Mouse (Mus musculus): ENCODE results near the gene Emp3. TPM values are rescaled to one million over a fixed set of nuclear protein-coding genes. Genes with fewer than 3 reads are reported as not detected.

Emp3 gene
- polyA plus RNA-seq, 1 experiment from 2014 or later, result 32.1 TPM

DNA sequence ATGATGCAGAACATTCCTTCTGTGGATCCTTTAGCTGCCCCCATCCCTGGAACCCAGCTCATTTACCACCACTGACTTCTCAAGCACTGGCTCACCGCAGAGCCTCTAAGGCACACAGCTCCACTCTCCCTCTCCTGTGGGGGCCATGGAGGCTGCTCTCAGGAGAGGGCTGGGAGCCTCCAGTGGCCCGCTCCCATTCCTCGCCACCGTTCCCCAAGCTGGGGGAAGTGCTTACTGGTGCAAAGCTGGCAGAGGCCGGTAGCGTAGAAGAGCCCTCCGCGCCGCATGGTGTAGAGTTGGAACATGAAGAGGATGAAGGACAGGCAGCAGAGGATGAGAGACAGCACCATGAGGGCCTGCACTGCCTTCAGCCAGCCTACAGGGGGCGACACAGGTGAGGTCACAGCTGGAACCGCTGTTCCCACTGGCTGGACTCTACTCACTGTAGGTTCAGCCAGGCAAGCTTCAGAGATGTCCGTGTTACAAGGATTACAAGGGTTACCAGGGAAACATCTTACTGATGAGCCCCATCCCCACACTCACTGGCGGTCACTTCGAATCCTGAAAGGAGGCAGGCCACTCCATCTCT, 2.0 kb downstream of the Emp3 start:
- ATAC-seq (ENCODE audit: low FRiP score, low TSS enrichment) (no peak), DNase-seq (no peak)
- Histone ChIP-seq H3K27ac (replicated peaks; ENCODE audit: low read depth, low read length) (no peak overlapping the region), H3K4me2 (ENCODE audit: low read length) (no peak overlapping the region), H3K27me3 (ENCODE audit: control insufficient read depth, insufficient read depth, low read length) (no peaks in the 10 kb centered on the region), H3K4me1 (ENCODE audit: control insufficient read depth, insufficient read depth, low read length) (peaks cover 23% of the 10 kb centered on the region), H3K36me3 (ENCODE audit: control insufficient read depth, insufficient read depth, low read length) (no peaks in the 10 kb centered on the region), H3K9me3 (ENCODE audit: control insufficient read depth, low read length) (no peaks in the 10 kb centered on the region), H3K4me3 (replicated peaks; ENCODE audit: low read depth, low read length) (no peak overlapping the region), H3K9ac (replicated peaks; ENCODE audit: low read length) (no peak overlapping the region)
- WGBS, result 51% methylated on average over 14 of the region's 14 CpGs

DNA sequence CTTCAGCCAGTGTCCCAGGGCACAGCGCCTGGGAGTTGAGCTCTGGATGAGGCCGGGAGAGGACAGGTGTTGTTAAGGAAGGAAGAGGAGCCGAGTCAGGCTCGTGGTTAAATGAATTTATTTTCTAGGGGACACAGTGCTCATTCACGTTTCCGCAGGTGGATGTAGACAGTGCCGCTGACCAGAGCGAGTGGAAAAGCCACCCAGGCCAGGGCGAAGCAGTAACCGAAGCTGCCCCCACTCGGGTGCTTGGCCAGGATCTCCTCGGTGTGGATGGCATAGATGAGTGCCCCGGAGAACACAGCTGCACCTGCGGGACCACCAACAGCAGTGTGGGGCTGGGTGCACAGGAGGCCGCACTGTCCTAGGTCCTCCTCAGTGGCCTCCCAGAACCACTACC, 3.3 kb downstream of the Emp3 start:
- peaks cover 23% of the 10 kb centered on the region for H3K4me1 ChIP-seq (ENCODE audit: control insufficient read depth, insufficient read depth, low read length)
- no peak overlapping the region for H3K9ac ChIP-seq (replicated peaks; ENCODE audit: low read length)
- no peaks in the 10 kb centered on the region for H3K27me3 ChIP-seq (ENCODE audit: control insufficient read depth, insufficient read depth, low read length)
- no peak overlapping the region for H3K27ac ChIP-seq (replicated peaks; ENCODE audit: low read depth, low read length)
- no peak for DNase-seq
- WGBS, result 91% methylated on average over 15 of the region's 15 CpGs
- no peak overlapping the region for H3K4me2 ChIP-seq (ENCODE audit: low read length)
- no peak for ATAC-seq (ENCODE audit: low FRiP score, low TSS enrichment)
- no peaks in the 10 kb centered on the region for H3K36me3 ChIP-seq (ENCODE audit: control insufficient read depth, insufficient read depth, low read length)
- H3K4me3 ChIP-seq (replicated peaks; ENCODE audit: low read depth, low read length), result no peak overlapping the region
- no peaks in the 10 kb centered on the region for H3K9me3 ChIP-seq (ENCODE audit: control insufficient read depth, low read length)

DNA sequence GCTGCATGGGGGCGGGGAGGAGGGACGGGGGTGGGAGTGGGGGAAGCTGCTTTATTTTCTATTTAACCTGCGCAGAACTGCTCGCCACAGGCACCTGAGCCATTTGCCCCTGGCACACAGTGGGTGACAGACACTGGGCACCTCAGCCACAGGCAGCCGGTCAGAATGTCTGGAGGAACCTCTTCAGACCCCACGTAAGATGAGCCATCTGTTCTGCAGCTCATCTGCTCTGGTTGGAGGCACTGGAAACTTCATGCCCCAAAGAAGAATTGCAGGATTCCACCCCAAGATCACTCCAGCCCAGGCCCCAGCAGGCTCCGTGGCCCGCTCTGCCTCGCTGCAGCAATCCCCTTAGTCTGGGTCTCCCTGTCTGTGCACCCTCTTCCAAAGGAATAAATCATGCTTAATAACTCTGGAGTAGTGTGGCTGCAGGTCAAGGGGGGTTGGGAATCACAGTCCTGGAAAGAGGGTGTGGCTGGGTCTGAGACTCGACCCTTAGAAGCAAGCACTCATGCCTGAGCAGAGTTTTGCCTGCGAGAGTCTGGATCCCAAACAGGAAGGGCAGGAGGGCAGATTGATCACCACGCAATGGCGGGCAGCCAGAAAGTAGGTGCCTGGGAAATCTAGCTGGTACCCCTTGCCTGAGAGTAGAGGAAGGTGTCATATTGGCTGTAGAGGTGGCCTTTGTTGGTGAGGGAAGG, 4.0 kb downstream of the Emp3 start:
- ATAC-seq (ENCODE audit: low FRiP score, low TSS enrichment) (no peak), DNase-seq (no peak)
- peak overlapping the region; percentile 53 for H3K4me2 ChIP-seq (ENCODE audit: low read length)
- H3K4me1 ChIP-seq (ENCODE audit: control insufficient read depth, insufficient read depth, low read length), result peaks cover 18% of the 10 kb centered on the region
- no peaks in the 10 kb centered on the region for H3K36me3 ChIP-seq (ENCODE audit: control insufficient read depth, insufficient read depth, low read length)
- WGBS, result 39% methylated on average over 13 of the region's 13 CpGs
- no peaks in the 10 kb centered on the region for H3K27me3 ChIP-seq (ENCODE audit: control insufficient read depth, insufficient read depth, low read length)
- H3K9ac ChIP-seq (replicated peaks; ENCODE audit: low read length), result peak overlapping the region; percentile 40
- H3K9me3 ChIP-seq (ENCODE audit: control insufficient read depth, low read length), result no peaks in the 10 kb centered on the region
- peak overlapping the region; percentile 26 for H3K4me3 ChIP-seq (replicated peaks; ENCODE audit: low read depth, low read length)
- H3K27ac ChIP-seq (replicated peaks; ENCODE audit: low read depth, low read length), result peak overlapping the region; percentile 81

DNA sequence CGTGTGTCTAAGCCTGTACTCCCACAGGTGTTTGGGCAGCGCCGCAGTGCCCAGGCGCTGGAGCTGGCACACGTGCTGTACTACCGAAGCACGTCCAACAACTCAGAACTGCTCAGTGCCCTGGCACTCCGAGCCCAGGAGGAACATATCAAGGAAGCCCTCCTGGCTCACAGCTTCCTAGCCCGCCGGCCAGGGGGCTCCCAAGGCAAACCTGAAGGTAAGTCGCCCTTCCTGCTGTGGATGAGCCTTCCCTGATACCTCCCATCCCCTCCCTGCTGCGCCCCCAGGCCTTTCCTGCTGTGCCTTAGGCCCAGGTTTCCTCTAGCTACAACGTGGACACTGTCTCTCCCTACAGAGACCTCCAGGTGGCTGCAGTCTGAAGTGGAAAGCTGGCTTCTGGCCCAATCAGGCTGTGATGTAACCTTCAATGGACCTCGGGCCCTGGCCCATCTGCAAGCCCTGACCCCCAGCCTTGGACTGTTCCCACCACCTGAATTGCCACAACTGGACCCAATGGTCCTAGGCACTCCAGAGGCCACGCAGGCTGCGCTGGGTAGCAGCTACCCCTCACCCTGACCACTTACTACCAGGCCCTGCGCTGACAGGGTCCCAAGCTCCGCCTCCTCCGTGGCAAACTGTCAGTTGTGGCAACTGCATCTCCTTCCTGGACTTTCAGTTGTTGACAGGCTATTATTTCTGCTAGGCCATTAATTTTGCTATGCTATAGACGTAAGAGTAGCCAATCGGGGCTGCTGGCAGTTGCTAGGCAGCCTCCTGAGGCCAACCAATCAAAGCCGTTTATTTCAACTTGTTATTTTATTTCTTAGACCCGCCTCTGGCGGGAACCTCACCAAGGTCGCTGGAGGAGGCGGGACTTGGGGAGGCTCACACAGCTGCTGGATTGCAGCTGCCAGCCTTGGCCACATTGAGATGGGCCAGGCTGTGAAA, 4.9 kb downstream of the Emp3 start:
- Histone ChIP-seq H3K9me3 (ENCODE audit: control insufficient read depth, low read length) (no peaks in the 10 kb centered on the region), H3K4me1 (ENCODE audit: control insufficient read depth, insufficient read depth, low read length) (peaks cover 18% of the 10 kb centered on the region), H3K27me3 (ENCODE audit: control insufficient read depth, insufficient read depth, low read length) (no peaks in the 10 kb centered on the region), H3K27ac (replicated peaks; ENCODE audit: low read depth, low read length) (peak overlapping the region; percentile 81), H3K4me2 (ENCODE audit: low read length) (peak overlapping the region; percentile 53), H3K4me3 (replicated peaks; ENCODE audit: low read depth, low read length) (peak overlapping the region; percentile 26), H3K9ac (replicated peaks; ENCODE audit: low read length) (peak overlapping the region; percentile 42), H3K36me3 (ENCODE audit: control insufficient read depth, insufficient read depth, low read length) (no peaks in the 10 kb centered on the region; the same call in 1 of the 2 replicates)
- WGBS, result 33% methylated on average over 26 of the region's 26 CpGs
- ATAC-seq (ENCODE audit: low FRiP score, low TSS enrichment) (peak; percentile 84), DNase-seq (peak; percentile 90)

DNA sequence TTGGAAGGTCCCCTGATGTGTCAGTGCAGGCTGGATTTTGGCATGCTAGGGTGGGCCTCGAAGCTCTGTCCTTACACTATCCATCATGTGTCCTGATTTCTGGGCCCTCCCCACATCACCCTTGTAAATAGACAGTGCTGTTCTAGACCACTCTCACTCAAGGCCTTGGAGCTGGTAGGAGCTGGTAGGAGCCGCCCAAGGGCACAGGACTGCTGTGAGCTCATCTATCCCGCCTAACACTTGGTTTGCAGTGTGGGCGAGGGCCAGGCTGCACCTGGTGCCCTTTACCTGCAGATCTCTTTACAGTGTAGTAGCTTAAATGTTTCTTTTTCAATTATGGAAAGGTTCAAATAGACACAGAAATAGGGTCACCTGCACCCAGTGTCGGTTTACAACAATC, 6.2 kb downstream of the Emp3 start:
- Histone ChIP-seq H3K27me3 (ENCODE audit: control insufficient read depth, insufficient read depth, low read length) (no peaks in the 10 kb centered on the region), H3K4me3 (replicated peaks; ENCODE audit: low read depth, low read length) (no peak overlapping the region), H3K36me3 (ENCODE audit: control insufficient read depth, insufficient read depth, low read length) (peaks cover under 1% of the 10 kb centered on the region; the same call in 1 of the 2 replicates), H3K4me1 (ENCODE audit: control insufficient read depth, insufficient read depth, low read length) (peaks cover 18% of the 10 kb centered on the region), H3K27ac (replicated peaks; ENCODE audit: low read depth, low read length) (no peak overlapping the region), H3K4me2 (ENCODE audit: low read length) (no peak overlapping the region), H3K9ac (replicated peaks; ENCODE audit: low read length) (no peak overlapping the region), H3K9me3 (ENCODE audit: control insufficient read depth, low read length) (no peaks in the 10 kb centered on the region)
- no peak for ATAC-seq (ENCODE audit: low FRiP score, low TSS enrichment)
- WGBS, result 86% methylated on average over 5 of the region's 5 CpGs
- DNase-seq, result no peak

DNA sequence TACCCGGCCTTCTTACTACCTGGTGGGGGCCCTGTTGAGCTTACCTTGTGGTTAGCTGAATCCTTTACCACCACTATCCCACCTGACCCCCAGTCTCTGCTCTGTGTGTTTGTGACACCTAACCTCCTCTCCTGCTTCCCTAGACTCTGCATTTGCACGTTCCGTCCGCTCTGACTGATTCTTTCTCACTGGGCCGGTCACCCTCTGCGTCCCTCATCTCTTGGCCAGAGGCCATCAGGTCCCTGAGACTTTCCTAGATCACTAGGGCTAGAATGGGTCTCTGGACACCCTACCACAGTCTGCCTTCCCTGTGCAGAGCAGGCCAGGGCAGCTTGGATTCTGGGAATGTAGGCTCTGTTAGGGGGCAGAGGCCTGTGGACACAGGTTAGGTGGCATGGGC, 7.1 kb downstream of the Emp3 start:
- no peak overlapping the region for H3K4me2 ChIP-seq (ENCODE audit: low read length)
- 93% methylated on average over 6 of the region's 6 CpGs for WGBS
- no peaks in the 10 kb centered on the region for H3K9me3 ChIP-seq (ENCODE audit: control insufficient read depth, low read length)
- H3K27ac ChIP-seq (replicated peaks; ENCODE audit: low read depth, low read length), result no peak overlapping the region
- ATAC-seq (ENCODE audit: low FRiP score, low TSS enrichment) (no peak), DNase-seq (no peak)
- peaks cover 10% of the 10 kb centered on the region for H3K36me3 ChIP-seq (ENCODE audit: control insufficient read depth, insufficient read depth, low read length)
- no peaks in the 10 kb centered on the region for H3K27me3 ChIP-seq (ENCODE audit: control insufficient read depth, insufficient read depth, low read length)
- peaks cover 18% of the 10 kb centered on the region for H3K4me1 ChIP-seq (ENCODE audit: control insufficient read depth, insufficient read depth, low read length)
- no peak overlapping the region for H3K9ac ChIP-seq (replicated peaks; ENCODE audit: low read length)
- no peak overlapping the region for H3K4me3 ChIP-seq (replicated peaks; ENCODE audit: low read depth, low read length)

DNA sequence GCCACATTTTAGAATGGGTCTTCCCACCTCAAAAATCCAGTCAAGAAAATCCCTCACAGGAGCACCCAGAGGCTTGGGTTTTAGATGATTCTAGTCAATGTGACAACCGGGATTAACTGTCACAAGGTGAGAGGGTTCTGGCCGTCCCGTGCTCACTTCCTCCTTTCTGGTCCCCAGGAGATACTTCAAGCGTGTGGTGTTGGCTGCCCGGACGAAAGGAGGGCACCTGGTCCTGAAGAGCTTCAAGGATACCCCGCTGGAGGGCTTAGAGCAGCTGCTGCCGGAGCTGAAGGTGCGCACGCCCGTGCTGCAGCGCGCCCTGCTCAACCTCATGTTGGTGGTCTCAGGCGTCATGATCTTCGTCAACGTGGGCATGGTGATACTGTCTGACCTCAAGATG, 12.1 kb downstream of the Emp3 start:
- ATAC-seq (ENCODE audit: low FRiP score, low TSS enrichment) (no peak), DNase-seq (no peak)
- no peak overlapping the region for H3K4me3 ChIP-seq (replicated peaks; ENCODE audit: low read depth, low read length)
- peaks cover 10% of the 10 kb centered on the region for H3K36me3 ChIP-seq (ENCODE audit: control insufficient read depth, insufficient read depth, low read length)
- H3K27ac ChIP-seq (replicated peaks; ENCODE audit: low read depth, low read length), result no peak overlapping the region
- H3K4me2 ChIP-seq (ENCODE audit: low read length), result no peak overlapping the region
- WGBS, result 91% methylated on average over 16 of the region's 16 CpGs
- no peaks in the 10 kb centered on the region for H3K4me1 ChIP-seq (ENCODE audit: control insufficient read depth, insufficient read depth, low read length)
- no peaks in the 10 kb centered on the region for H3K9me3 ChIP-seq (ENCODE audit: control insufficient read depth, low read length)
- no peak overlapping the region for H3K9ac ChIP-seq (replicated peaks; ENCODE audit: low read length)
- no peaks in the 10 kb centered on the region for H3K27me3 ChIP-seq (ENCODE audit: control insufficient read depth, insufficient read depth, low read length)

DNA sequence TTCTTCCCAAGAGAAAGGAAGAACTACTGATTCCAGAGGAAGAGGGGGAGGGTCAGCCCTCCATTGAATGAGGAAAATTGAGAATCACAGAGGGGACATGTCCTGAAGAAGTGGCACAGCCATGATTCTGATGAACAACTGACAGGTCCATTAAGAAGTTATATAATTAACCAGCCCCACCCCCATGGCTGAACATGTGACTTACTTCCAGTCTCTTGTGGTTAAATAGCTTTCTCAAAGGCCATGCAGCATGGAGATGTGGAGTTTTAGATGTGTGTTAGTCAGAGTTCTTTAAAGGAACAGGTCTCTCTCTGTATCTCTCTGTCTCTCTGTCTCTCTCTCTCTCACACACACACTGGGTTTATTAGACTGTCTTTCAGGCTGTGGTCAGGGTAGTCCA, 12.8 kb downstream of the Emp3 start:
- ATAC-seq (ENCODE audit: low FRiP score, low TSS enrichment) (no peak), DNase-seq (no peak)
- Histone ChIP-seq H3K9ac (replicated peaks; ENCODE audit: low read length) (no peak overlapping the region), H3K36me3 (ENCODE audit: control insufficient read depth, insufficient read depth, low read length) (peaks cover 10% of the 10 kb centered on the region), H3K4me1 (ENCODE audit: control insufficient read depth, insufficient read depth, low read length) (no peaks in the 10 kb centered on the region), H3K4me3 (replicated peaks; ENCODE audit: low read depth, low read length) (no peak overlapping the region), H3K27ac (replicated peaks; ENCODE audit: low read depth, low read length) (no peak overlapping the region), H3K4me2 (ENCODE audit: low read length) (no peak overlapping the region), H3K9me3 (ENCODE audit: control insufficient read depth, low read length) (no peaks in the 10 kb centered on the region), H3K27me3 (ENCODE audit: control insufficient read depth, insufficient read depth, low read length) (no peaks in the 10 kb centered on the region)

Data from midbrain, embryonic 14.5 days (tissue).